Mouse (Mus musculus): Measurements from ENCODE around the gene Nup210. TPM values are rescaled to one million over a fixed set of nuclear protein-coding genes. Genes with fewer than 3 reads are reported as not detected.

The Nup210 gene
- polyA plus RNA-seq, 1 experiment, result not detected

GRCm38 (mm10) chr6:91115158-91115557, 1.5 kb downstream of the Nup210 start:
- Histone ChIP-seq H3K79me2 (ENCODE audit: control insufficient read depth, insufficient read depth) (no peaks in the 10 kb centered on the region), H3K79me3 (ENCODE audit: low read depth) (no peaks in the 10 kb centered on the region), H3K36me3 (ENCODE audit: control insufficient read depth, insufficient read depth) (no peaks in the 10 kb centered on the region), H3ac (ENCODE audit: control insufficient read depth, insufficient read length, low read depth) (no peak overlapping the region), H3K4me3 (ENCODE audit: insufficient read depth, poor library complexity, severe bottlenecking) (no peak overlapping the region), H3K27me3 (ENCODE audit: control insufficient read depth, insufficient read depth, insufficient read length) (peaks cover 40% of the 10 kb centered on the region)
- TF ChIP-seq MYOG (IDR thresholded peaks at IDR 0.05; ENCODE audit: control insufficient read depth, extremely low read depth, insufficient read length), result no peak
- no peak for TF ChIP-seq MYOD1 (IDR thresholded peaks at IDR 0.05; ENCODE audit: control insufficient read depth, insufficient read length, low read depth)

DNA sequence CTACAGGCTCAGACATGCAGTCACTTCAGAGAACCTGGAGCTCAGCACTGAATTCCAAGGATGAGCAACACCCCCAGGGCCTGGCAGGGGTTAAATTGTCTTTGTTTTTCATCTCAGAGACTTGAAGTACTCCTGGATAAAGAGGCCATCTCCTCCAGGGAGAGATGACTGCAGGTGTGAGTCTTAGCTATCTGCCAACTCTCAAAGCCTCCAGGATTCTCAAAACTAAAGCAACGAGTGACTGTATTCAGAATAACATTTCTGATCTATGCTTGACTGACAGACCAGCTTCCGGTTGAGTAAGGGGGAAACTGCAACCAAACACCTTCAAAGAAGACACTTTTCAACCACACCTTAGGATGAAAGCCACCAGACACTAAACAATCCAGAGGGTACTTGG, 1.9 kb downstream of the Nup210 start:
- Histone ChIP-seq H3K79me3 (ENCODE audit: low read depth) (no peaks in the 10 kb centered on the region), H3K4me3 (ENCODE audit: insufficient read depth, poor library complexity, severe bottlenecking) (no peak overlapping the region), H3K27me3 (ENCODE audit: control insufficient read depth, insufficient read depth, insufficient read length) (peaks cover 40% of the 10 kb centered on the region), H3ac (ENCODE audit: control insufficient read depth, insufficient read length, low read depth) (no peak overlapping the region), H3K79me2 (ENCODE audit: control insufficient read depth, insufficient read depth) (no peaks in the 10 kb centered on the region), H3K36me3 (ENCODE audit: control insufficient read depth, insufficient read depth) (no peaks in the 10 kb centered on the region)
- TF ChIP-seq USF1 (IDR thresholded peaks at IDR 0.05; ENCODE audit: low read depth) (no peak), MYOG (IDR thresholded peaks at IDR 0.05; ENCODE audit: control insufficient read depth, extremely low read depth, insufficient read length) (no peak), FOSL1 (IDR thresholded peaks at IDR 0.05; ENCODE audit: insufficient read depth, low read length, poor library complexity, severe bottlenecking) (no peak), CTCF (IDR thresholded peaks at IDR 0.05; ENCODE audit: control insufficient read depth, insufficient read depth, insufficient read length) (no peak), MAX (IDR thresholded peaks at IDR 0.05) (no peak), MYOD1 (IDR thresholded peaks at IDR 0.05; ENCODE audit: control insufficient read depth, insufficient read length, low read depth) (no peak), CEBPB (IDR thresholded peaks at IDR 0.05; ENCODE audit: low read depth) (no peak)

GRCm38 (mm10) chr6:91111954-91112252, 4.7 kb downstream of the Nup210 start:
- Histone ChIP-seq H3K79me2 (ENCODE audit: control insufficient read depth, insufficient read depth) (no peaks in the 10 kb centered on the region), H3K36me3 (ENCODE audit: control insufficient read depth, insufficient read depth) (no peaks in the 10 kb centered on the region), H3K4me3 (ENCODE audit: insufficient read depth, poor library complexity, severe bottlenecking) (no peak overlapping the region), H3ac (ENCODE audit: control insufficient read depth, insufficient read length, low read depth) (no peak overlapping the region), H3K27me3 (ENCODE audit: control insufficient read depth, insufficient read depth, insufficient read length) (peaks cover 38% of the 10 kb centered on the region), H3K79me3 (ENCODE audit: low read depth) (no peaks in the 10 kb centered on the region)
- TF ChIP-seq USF1 (IDR thresholded peaks at IDR 0.05; ENCODE audit: low read depth) (no peak), MYOG (IDR thresholded peaks at IDR 0.05; ENCODE audit: control insufficient read depth, extremely low read depth, insufficient read length) (no peak), MYOD1 (IDR thresholded peaks at IDR 0.05; ENCODE audit: control insufficient read depth, insufficient read length, low read depth) (no peak), CTCF (IDR thresholded peaks at IDR 0.05; ENCODE audit: control insufficient read depth, insufficient read depth, insufficient read length) (no peak), CEBPB (IDR thresholded peaks at IDR 0.05; ENCODE audit: low read depth) (no peak), FOSL1 (IDR thresholded peaks at IDR 0.05; ENCODE audit: insufficient read depth, low read length, poor library complexity, severe bottlenecking) (no peak), MAX (IDR thresholded peaks at IDR 0.05) (no peak)

- TF ChIP-seq USF1 (IDR thresholded peaks at IDR 0.05; ENCODE audit: low read depth) (no peak), MYOD1 (IDR thresholded peaks at IDR 0.05; ENCODE audit: control insufficient read depth, insufficient read length, low read depth) (no peak), CEBPB (IDR thresholded peaks at IDR 0.05; ENCODE audit: low read depth) (no peak), MYOG (IDR thresholded peaks at IDR 0.05; ENCODE audit: control insufficient read depth, extremely low read depth, insufficient read length) (no peak), CTCF (IDR thresholded peaks at IDR 0.05; ENCODE audit: control insufficient read depth, insufficient read depth, insufficient read length) (no peak), FOSL1 (IDR thresholded peaks at IDR 0.05; ENCODE audit: insufficient read depth, low read length, poor library complexity, severe bottlenecking) (no peak), MAX (IDR thresholded peaks at IDR 0.05) (no peak)
- Histone ChIP-seq H3K4me3 (ENCODE audit: insufficient read depth, poor library complexity, severe bottlenecking) (no peak overlapping the region), H3ac (ENCODE audit: control insufficient read depth, insufficient read length, low read depth) (no peak overlapping the region), H3K36me3 (ENCODE audit: control insufficient read depth, insufficient read depth) (no peaks in the 10 kb centered on the region), H3K27me3 (ENCODE audit: control insufficient read depth, insufficient read depth, insufficient read length) (peaks cover 35% of the 10 kb centered on the region), H3K79me2 (ENCODE audit: control insufficient read depth, insufficient read depth) (no peaks in the 10 kb centered on the region), H3K79me3 (ENCODE audit: low read depth) (no peaks in the 10 kb centered on the region)
Observed at GRCm38 (mm10) chr6:91111141-91111953, 5.3 kb downstream of the Nup210 start.

- TF ChIP-seq MAX (IDR thresholded peaks at IDR 0.05), result no peak
- no peak for TF ChIP-seq CTCF (IDR thresholded peaks at IDR 0.05; ENCODE audit: control insufficient read depth, insufficient read depth, insufficient read length)
- no peak for TF ChIP-seq FOSL1 (IDR thresholded peaks at IDR 0.05; ENCODE audit: insufficient read depth, low read length, poor library complexity, severe bottlenecking)
- TF ChIP-seq MYOD1 (IDR thresholded peaks at IDR 0.05; ENCODE audit: control insufficient read depth, insufficient read length, low read depth), result no peak
- TF ChIP-seq MYOG (IDR thresholded peaks at IDR 0.05; ENCODE audit: control insufficient read depth, extremely low read depth, insufficient read length), result no peak
- TF ChIP-seq USF1 (IDR thresholded peaks at IDR 0.05; ENCODE audit: low read depth), result no peak
- TF ChIP-seq CEBPB (IDR thresholded peaks at IDR 0.05; ENCODE audit: low read depth), result no peak
- Histone ChIP-seq H3K4me3 (ENCODE audit: insufficient read depth, poor library complexity, severe bottlenecking) (no peak overlapping the region), H3K27me3 (ENCODE audit: control insufficient read depth, insufficient read depth, insufficient read length) (peaks cover 26% of the 10 kb centered on the region), H3ac (ENCODE audit: control insufficient read depth, insufficient read length, low read depth) (no peak overlapping the region), H3K36me3 (ENCODE audit: control insufficient read depth, insufficient read depth) (no peaks in the 10 kb centered on the region), H3K79me3 (ENCODE audit: low read depth) (no peaks in the 10 kb centered on the region), H3K79me2 (ENCODE audit: control insufficient read depth, insufficient read depth) (no peaks in the 10 kb centered on the region)
Observed at GRCm38 (mm10) chr6:91110323-91111020, 6.2 kb downstream of the Nup210 start.

Data from C2C12 (cell line).